Mouse (Mus musculus) ES-Bruce4 (cell line): ENCODE data around the gene Fam129c.

Source experiments
- CTCF ChIP-seq: IDR thresholded peaks from one replicate; pipeline ENCODE4 v1.8.1; 2011; ENCODE audit warnings: low read depth, low read length
- EP300 ChIP-seq: IDR thresholded peaks from 2 replicates; pipeline ENCODE4 v1.6.1; 2011; ENCODE audit warnings: low read depth, low read length; ENCODE audit not compliant: insufficient read depth
- POLR2A ChIP-seq: IDR thresholded peaks from one replicate; pipeline ENCODE4 v1.8.1; 2011; ENCODE audit warnings: low read length; ENCODE audit not compliant: insufficient read depth

DNA sequence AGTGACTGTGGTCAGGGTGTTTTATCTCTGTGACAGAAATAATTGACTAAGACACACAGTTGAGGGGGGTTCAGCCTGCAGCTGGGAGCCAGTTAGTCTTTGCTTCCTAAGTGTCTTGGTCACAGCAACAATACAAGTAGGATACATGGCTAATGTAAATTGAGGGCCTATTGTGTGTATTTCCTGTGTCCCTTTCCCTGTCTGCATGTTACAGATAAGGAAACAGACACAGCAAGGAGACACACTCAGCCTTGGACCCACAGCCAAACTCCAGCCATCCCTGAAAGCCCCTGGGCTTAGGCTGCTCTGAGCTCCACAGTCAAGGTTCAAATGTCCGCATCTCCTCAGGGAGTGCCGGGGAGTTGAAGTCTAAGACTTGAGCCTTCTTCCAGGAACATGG is 42.8 kb upstream of the Fam129c start:
- TF ChIP-seq POLR2A (no peak), EP300 (no peak), CTCF (no peak)
